Mouse (Mus musculus) regulatory T cell (primary cell): ENCODE results near the gene Bhlhe41.

Experiments
- in situ Hi-C: fragments of 300-600 bp; cut with MboI, MseI; formaldehyde crosslinking; loops from one replicate; pipeline ENCODE4 v1.15.1; 2025; ENCODE audit warnings: high pct_unique_total_duplicates

Bhlhe41 gene

DNA sequence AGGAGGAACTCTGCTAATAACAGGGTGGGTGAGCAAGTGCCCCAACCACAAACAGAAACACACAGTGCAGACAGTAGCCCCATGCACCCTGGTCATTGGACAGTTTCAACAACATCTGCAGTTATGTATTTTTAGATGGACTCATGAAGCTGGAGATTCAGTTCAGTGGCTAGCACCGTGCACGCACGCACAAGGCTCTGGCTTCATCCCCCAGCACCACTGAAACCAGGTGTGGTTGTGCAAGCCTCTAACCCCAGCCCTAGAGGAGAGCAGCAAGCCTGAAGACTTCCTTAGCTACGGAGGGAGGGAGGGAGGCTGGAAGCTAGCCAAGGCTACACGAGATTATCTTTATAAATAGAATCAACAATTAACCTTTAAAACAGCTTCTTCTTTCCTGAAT is 19.7 kb downstream of the Bhlhe41 start:
- in situ Hi-C loops, result no loop called here

DNA sequence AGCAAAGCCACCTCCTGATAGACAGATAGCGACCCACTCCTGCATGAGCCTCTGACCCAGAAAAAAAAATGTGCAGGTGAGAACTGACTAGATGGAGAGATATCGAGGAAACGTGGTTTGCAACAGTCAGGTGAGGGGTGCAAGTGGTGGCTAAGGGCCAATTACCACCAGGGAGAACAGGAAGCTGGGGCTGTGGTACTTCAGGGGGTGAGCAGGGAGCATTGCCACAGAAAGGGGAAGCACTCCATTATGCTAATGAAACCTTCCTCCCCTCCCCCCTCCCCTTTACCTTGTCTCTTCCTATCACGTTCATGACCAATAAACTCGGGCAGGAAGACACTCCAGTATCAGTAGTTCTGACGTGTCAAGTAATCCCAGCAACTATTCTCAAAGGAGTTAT is 30.0 kb downstream of the Bhlhe41 start:
- in situ Hi-C loops, result no loop called here

DNA sequence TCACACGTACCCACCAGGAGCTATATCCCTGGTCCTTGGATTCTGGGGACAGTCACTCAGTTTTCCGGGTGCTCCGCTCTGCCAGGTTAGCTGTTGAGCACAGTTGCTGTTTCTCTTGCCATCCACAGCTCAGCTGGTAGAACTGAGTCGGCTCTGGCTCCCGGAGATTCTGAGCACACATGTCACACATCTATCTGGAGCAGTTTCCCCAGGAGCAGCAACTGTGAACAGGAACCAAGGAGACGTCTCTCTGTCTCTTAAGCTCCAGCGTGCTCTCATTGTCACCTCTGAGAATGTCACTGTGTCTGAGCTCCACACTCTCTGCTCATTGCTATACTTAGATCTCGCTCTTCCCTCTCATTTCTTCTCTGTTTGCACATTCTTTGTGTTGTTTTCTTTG is 32.4 kb downstream of the Bhlhe41 start:
- in situ Hi-C loops, result loop anchor here (5.0 kb wide), 2 partner anchors 334 to 439 kb away; no protein-coding TSS in a partner anchor

DNA sequence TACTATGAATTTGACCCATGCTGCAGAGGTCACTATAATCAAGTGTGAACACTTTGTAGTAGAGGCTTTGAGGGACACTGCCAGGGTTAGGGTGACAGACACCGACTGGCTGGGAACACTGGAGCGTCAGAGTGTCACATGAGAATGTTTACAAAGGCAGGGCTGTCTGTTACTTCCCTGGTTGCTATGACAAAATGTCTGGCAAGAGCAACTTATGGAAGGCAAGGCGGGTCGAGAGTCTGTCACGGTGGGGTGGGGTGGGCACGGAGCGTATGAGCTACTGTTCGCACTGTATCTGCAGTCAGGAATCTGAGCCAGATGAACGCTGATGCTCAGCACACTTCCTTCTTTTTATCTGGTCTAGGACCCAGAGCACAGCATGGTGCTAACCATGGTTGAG is 34.7 kb downstream of the Bhlhe41 start:
- in situ Hi-C loops, result loop anchor here (5.0 kb wide), 2 partner anchors 337 to 442 kb away; no protein-coding TSS in a partner anchor

DNA sequence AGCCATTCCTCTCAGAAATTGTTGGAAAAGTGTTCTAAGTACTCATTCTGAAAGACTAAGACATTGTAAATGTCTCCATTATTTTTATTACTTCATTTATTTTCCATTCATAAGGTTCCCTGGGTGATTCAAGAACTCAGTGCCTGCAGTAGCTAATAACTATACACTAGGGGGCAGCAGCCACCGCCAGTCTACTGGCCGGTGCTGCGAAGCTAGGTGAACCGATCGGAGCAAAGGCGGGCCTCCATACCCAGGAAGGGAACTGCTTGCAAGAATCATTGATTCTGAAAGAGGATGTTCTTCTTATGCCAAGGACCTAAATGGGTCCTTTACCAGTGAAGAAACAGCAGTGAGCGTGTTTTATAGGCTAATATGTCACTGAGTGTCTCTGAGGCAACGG is 35.2 kb downstream of the Bhlhe41 start:
- in situ Hi-C loops, result loop anchor here (5.0 kb wide), 2 partner anchors 337 to 442 kb away; no protein-coding TSS in a partner anchor

DNA sequence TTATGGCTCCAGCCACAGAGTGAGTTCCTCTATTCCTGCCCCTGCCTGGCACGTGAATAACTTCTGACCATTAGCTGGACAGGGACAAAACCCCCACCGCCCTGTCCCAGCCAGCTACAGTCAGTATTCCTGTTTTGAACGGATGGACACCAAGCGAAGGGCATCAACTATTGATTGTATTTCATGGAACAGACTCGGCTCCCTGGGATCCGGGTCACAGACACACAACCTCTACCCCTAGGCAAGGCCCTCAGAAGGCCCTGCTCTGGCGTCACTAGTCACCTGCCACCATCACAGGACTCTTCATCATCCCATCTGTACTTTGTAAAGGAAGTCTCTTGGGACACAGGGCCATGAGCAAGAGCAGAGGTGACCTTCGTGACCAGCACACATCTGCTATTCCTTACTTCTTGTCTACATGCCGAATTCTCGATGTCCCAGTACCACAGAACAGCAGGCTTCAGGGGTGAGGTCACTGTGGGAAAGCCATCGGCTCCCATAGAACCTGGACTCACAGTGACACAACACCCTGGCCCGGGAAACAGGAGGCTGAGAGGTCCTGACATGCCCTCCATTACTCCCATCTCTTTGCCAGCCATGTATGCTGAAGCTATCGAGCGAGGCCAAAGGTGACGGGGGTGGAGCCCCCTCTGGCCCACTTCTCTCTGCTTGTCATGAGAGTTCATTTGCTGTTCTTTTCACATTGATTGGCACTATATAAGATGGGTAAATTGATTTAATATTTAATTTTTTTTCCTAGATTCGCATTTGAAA is 36.1 kb downstream of the Bhlhe41 start:
- in situ Hi-C loops, result no loop called here

DNA sequence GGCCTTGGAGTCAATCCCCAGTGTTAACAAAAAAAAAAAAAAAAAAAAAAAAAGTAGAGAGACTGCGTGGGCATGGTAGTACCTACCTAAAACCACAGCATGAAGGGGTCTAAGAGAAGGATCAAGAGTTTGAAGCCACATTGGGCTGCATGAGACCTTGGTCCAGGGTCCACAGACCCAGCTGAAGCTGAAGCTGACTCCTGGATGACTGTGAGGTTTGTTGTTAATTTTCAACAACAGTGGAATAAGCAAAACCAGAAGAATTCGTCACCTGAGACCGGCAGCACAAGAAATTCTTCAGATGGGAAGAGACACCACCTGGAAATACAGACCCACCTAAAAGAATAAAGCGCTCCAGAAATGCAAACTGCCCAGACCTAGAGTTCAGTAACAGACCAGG is 39.1 kb downstream of the Bhlhe41 start:
- in situ Hi-C loops, result no loop called here

DNA sequence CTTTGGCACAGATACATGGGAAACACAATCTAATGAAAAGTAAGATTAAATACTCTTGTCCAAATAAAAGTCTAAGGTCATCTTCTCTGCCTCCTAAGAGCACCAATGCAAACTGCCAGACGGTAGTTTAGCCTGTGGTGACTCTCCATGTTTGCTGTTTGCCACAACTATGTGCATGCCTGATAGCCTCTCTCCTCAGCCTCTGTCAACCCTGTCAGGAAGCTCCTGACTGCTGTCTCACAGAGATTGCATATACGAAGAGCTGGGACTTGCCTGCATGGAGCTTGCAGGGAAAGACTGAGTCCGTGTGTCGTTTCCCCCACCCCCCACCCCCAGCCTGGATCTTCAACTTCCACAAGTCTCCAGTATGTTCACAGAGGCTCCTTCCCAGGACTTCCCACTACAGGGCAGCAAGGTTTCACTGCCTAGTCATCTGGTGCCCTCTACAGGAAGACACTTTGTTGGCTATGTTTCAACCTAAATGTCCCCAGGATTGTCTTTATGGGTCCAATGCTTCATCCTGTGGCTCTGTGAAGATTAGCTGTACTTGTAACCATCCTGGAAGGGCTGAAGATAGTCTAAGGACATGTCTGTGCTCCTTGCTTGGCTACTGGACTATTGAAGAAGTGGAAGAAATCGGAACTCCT is 41.6 kb downstream of the Bhlhe41 start:
- in situ Hi-C loops, result no loop called here

DNA sequence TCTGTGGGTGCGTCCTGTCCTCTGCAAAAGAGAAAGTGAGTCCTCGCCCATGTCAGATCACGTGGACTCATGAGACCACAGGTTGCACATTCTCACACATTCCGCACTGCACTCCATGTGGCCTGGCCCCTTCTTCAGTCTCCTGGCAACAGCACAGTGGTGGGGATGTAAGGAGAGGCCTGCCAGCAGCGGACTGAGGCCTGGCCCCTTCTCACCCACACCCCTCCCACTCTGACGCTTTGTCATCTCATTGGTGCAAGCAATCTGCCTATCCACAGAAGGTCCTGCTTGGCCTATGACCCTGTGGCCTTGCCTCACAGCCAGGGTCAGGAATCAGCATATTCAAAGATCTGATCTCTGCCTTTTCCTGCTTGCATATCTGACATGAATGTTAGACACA is 42.3 kb downstream of the Bhlhe41 start:
- in situ Hi-C loops, result no loop called here

DNA sequence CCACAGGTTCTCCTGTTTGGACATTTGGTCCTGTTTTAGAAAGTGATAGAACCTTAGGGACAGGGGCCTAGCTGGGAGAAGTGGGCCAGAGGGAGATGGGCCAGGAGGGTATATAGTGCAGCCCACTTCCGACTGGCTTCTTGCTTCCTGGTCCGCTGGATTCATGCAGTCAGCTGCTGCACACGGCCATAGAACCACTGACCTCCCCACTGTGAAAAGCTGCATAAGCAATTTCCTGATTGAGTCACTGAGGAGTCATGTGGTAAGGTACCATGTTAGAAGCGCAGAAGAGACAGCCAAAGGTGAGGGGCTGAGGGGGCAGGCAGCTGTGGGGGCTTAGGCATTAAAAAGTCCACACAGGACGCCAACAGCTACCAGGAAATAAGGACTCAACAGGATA is 43.1 kb downstream of the Bhlhe41 start:
- in situ Hi-C loops, result no loop called here

DNA sequence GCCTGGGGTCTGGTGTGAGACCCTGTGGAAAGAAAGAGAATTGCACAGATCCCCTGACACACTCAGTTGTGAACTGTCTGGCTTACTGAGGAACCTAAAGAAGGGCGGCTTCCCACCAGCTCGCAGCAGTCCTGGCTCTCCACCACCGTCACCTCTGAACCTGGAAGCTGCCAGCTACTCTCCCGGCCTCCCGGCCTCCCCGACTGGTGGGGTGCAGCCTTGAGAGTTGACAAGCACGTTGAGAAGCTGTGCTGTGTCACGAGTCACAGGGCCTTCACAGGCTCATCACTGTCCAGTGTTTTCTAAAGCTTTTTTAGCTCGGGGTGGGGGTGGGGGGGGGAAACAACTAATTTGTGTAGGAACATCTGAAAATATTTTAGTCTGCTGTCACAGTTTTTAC is 46.2 kb downstream of the Bhlhe41 start:
- in situ Hi-C loops, result no loop called here

DNA sequence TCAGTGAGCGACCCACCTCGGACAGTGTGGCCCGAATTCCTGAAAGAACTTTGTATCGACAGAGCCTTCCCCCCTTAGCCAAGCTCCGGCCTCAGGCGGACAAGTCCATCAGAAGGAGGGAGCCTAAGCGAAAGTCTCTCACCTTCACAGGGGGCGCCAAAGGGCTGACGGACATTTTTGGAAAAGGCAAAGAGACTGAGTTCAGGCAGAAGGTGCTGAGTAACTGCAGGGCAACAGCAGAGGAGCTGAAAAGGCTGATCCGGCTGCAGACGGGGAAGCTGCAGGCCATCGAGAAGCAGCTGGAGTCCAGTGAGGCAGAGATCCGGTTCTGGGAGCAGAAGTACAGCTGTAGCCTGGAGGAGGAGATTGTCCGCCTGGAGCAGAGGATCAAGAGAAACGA is 50.2 kb downstream of the Bhlhe41 start:
- in situ Hi-C loops, result no loop called here

DNA sequence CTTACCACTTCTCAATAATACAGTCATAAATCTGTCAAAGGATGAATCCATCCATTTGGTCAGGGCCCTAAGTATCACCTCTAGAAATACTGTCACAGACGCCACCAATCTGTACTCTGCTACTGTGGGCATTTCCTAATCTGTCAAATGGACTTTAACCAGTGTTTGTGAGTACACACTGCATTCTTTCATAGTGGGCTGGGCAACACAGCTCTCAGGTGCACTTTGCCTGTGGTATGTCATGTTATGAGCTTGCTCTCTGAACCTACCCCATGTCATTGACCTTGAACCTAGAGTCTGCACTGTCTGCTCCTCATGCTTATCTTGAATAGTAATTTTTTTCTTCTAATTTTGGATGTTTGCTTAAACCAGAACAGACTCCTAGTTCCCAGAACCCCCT is 54.2 kb downstream of the Bhlhe41 start:
- in situ Hi-C loops, result no loop called here

DNA sequence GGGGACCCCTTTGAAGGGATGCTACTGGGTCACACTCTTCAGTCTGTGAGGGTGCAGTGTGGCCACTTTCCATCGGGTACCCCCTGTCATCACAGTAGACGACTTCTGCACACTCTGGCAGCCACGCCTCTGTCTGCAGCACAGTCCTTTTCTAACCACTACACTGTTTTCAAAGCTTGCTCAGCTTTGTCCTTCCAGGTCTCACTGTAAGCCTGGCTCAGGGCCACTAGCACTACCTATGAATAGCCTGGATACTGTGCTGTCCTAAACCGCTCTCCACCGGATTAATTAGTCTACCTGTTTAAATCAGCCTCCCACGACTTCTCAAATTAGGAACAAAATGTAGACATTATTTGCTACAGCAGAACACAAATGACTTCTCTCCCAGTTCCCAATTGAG is 55.3 kb downstream of the Bhlhe41 start:
- in situ Hi-C loops, result no loop called here

DNA sequence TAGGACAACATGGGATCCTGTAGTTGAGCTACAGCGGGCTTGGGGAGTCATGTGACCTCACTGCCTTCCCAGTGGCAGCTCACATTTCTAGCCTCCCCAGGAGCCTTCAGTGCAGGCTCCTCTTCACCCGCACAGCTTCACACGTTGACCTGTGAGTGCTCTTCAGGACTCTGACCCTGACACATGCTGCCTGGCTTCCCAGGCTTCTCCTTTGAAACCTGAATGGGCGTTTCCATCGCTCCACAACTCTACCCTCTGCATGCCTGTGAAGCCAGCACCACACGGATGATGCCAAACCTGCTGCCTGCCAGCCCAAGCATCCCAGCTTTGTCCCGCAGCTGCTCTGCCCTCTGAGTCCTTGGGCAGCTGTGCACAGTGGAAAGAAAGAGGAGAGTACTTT is 55.8 kb downstream of the Bhlhe41 start:
- in situ Hi-C loops, result no loop called here
